Mouse (Mus musculus) hindbrain, embryonic 14.5 days (tissue): ENCODE measurements around the gene Tff2. TPM values are rescaled to one million over a fixed set of nuclear protein-coding genes. Genes with fewer than 3 reads are reported as not detected.

Experiments
- ATAC-seq: fragments of 200-750 bp; cut with Nextera tagmentation; 2 replicates; pipeline ENCODE4 v1.8.0; 2017; ENCODE audit warnings: moderate number of reproducible peaks, mild to moderate bottlenecking, moderate TSS enrichment, moderate library complexity; ENCODE audit not compliant: low FRiP score
- DNase-seq: peaks from one replicate; pipeline ENCODE4 v3.0.0-alpha.2; 2015; ENCODE audit warnings: low spot score
- H3K27ac ChIP-seq: fragments of 300-500 bp; sonication (generic); 2 replicates; pipeline ENCODE4 v1.5.1; 2014; ENCODE audit warnings: mild to moderate bottlenecking, moderate library complexity
- H3K27me3 ChIP-seq: fragments of 300-500 bp; sonication (generic); 2 replicates; pipeline ENCODE4 v1.6.1; 2014; ENCODE audit warnings: mild to moderate bottlenecking, low read length, mixed read lengths; ENCODE audit not compliant: control insufficient read depth, insufficient read depth
- H3K36me3 ChIP-seq: fragments of 300-500 bp; sonication (generic); replicated peaks from 2 replicates; pipeline ENCODE4 v1.6.1; 2014; ENCODE audit not compliant: control insufficient read depth, insufficient read depth
- H3K4me1 ChIP-seq: fragments of 300-500 bp; sonication (generic); replicated peaks from 2 replicates; pipeline ENCODE4 v1.6.1; 2014; ENCODE audit warnings: antibody characterized with exemption, low read length, mixed read lengths; ENCODE audit not compliant: control insufficient read depth, insufficient read depth
- H3K4me2 ChIP-seq: fragments of 300-500 bp; sonication (generic); replicated peaks from 2 replicates; pipeline ENCODE4 v1.6.1; 2014; ENCODE audit warnings: mild to moderate bottlenecking, moderate library complexity
- H3K4me3 ChIP-seq: fragments of 300-500 bp; sonication (generic); replicated peaks from 2 replicates; pipeline ENCODE4 v1.5.1; 2014; ENCODE audit warnings: mild to moderate bottlenecking, low read length
- H3K9ac ChIP-seq: fragments of 300-500 bp; sonication (generic); 2 replicates; pipeline ENCODE4 v1.6.1; 2014
- H3K9me3 ChIP-seq: fragments of 300-500 bp; sonication (generic); 2 replicates; pipeline ENCODE4 v1.6.1; 2016; ENCODE audit warnings: low read length; ENCODE audit not compliant: control insufficient read depth
- WGBS: fragments of 180-500 bp; shearing (Covaris S2); extraction: QIAGEN DNeasy Blood & Tissue Kit; methylation state at CpG from one replicate; pipeline ENCODE4 v1.1.7; 2014; 5-methylcytosine and 5-hydroxymethylcytosine counted together
- polyA plus RNA-seq: library from polyadenylated mRNA; unstranded; fragments of >200 nt; fragmentation: Nextera tagmentation; extraction: Ambion mirVana; gene quantifications from 2 replicates; pipeline ENCODE4 v1.2.1, GENCODE M21; 2014

Gene Tff2
- polyA plus RNA-seq, 1 experiment from 2014 or later = not detected

DNA sequence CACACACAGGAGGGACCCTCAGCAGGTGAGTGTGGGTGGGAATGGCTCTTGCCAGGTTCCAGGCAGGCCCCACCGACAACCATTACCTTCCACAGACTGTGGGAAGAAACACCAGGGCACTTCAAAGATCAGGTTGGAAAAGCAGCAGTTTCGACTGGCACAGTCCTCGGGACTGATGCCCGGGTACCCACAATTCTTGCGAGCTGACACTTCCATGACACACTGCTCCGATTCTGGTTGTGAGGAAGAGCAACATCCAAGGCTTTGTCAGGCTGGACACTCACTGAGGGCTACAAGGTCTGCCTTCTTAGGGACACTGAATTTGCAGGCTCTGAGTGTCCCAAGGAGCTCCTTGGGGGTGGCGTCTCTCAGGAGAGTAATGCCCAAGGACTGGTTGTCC, 2.0 kb downstream of the Tff2 start:
- Histone ChIP-seq H3K36me3 (no peaks in the 10 kb centered on the region), H3K4me2 (no peak overlapping the region), H3K4me3 (no peak overlapping the region), H3K27me3 (no peaks in the 10 kb centered on the region), H3K4me1 (no peaks in the 10 kb centered on the region), H3K9ac (no peak overlapping the region), H3K9me3 (no peaks in the 10 kb centered on the region), H3K27ac (no peak overlapping the region)
- ATAC-seq (no peak), DNase-seq (no peak)
- 95% methylated on average over 7 of the region's 7 CpGs for WGBS

DNA sequence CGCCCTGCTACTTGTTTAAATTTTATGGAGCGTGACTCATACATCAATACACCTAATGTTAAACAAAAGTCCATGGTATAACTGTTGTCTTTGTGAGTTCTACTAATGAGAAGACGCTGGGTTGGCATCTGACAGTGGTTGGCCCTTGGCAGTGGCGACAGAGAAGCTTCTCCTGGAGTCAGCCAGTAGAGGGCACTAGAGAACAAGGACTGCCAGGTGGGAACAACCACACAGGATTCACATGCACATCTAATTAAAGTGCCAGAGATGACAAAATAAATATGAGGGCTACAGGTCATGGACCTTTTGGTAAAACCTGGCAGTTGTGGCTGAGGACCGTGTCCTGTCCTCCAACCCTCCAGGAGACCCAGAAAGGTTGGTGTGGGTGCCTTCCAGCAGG, 5.7 kb downstream of the Tff2 start:
- H3K27ac ChIP-seq = no peak overlapping the region
- WGBS = 19% methylated on average over 5 of the region's 5 CpGs
- no peak overlapping the region for H3K4me3 ChIP-seq
- peak; percentile 87 for DNase-seq
- no peak overlapping the region for H3K9ac ChIP-seq
- H3K4me2 ChIP-seq = no peak overlapping the region
- no peaks in the 10 kb centered on the region for H3K27me3 ChIP-seq
- no peak for ATAC-seq
- no peaks in the 10 kb centered on the region for H3K9me3 ChIP-seq
- H3K36me3 ChIP-seq = no peaks in the 10 kb centered on the region
- no peaks in the 10 kb centered on the region for H3K4me1 ChIP-seq

DNA sequence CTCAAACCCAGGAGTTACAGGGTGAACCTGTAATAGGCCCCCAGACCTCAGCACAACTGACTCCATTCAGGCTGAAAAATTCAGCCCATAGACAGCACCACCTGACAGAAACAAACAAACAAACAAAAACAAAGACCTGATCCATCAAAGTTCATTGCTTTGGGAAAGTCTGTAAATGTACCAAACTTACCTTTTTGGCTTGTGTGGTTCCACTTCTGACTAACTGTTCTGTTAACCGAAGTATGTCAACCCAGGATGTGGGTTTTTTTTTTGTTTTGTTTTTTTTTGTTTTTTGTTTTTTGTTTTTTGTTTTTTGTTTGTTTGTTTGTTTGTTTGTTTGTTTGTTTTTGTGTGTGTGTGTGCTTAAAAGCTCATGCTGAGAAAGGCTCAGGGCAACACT, 7.3 kb downstream of the Tff2 start:
- Histone ChIP-seq H3K4me2 (no peak overlapping the region), H3K27ac (no peak overlapping the region), H3K9me3 (no peaks in the 10 kb centered on the region), H3K27me3 (no peaks in the 10 kb centered on the region), H3K36me3 (no peaks in the 10 kb centered on the region), H3K4me3 (no peak overlapping the region), H3K9ac (no peak overlapping the region), H3K4me1 (no peaks in the 10 kb centered on the region)
- 89% methylated on average over 1 of the region's 1 CpGs for WGBS
- no peak for ATAC-seq
- DNase-seq = no peak

DNA sequence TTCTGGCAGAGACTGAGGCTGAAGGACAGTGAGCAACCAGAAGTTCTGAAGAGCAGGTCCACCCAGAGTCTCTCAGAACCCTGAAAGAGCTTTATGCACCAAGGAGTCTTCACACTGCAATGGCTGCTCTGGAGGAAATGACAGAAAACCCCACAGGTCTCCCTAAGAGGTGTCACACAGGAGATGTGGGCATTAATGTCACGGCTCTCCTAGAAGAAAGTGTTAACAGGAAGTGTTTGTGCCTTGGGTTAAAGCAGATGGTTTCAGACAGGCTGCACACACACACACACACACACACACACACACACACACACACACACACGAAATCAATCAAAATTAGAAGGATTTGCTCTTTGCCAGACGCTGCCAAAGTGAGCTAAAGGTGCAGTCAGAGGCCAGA, 7.8 kb downstream of the Tff2 start:
- Histone ChIP-seq H3K36me3 (no peaks in the 10 kb centered on the region), H3K27me3 (no peaks in the 10 kb centered on the region), H3K4me1 (no peaks in the 10 kb centered on the region), H3K4me3 (no peak overlapping the region), H3K4me2 (no peak overlapping the region), H3K9ac (no peak overlapping the region), H3K27ac (no peak overlapping the region), H3K9me3 (no peaks in the 10 kb centered on the region)
- WGBS = 60% methylated on average over 3 of the region's 3 CpGs
- no peak for ATAC-seq
- no peak for DNase-seq

DNA sequence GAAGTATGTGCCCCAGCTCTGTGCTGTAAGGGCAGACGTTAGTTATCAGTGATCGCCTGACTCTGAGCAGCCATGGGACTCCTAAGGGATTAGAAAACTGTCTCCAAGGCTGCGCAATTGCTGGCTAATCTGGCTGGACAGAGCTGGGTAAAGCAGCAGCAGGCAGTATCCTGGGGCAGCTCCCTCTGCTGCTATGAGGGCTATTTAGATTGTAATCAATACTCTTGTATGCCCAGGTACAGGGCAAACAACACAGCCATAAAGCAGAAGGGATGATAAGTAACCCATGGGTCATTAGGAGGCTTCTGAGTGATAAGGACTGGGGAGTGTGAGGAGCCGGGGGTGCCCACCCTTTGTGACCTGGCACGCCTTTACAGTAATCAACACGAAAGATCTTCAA, 9.2 kb downstream of the Tff2 start:
- Histone ChIP-seq H3K4me1 (no peaks in the 10 kb centered on the region), H3K9me3 (no peaks in the 10 kb centered on the region), H3K4me2 (no peak overlapping the region), H3K4me3 (no peak overlapping the region), H3K27ac (no peak overlapping the region), H3K27me3 (no peaks in the 10 kb centered on the region), H3K36me3 (no peaks in the 10 kb centered on the region), H3K9ac (no peak overlapping the region)
- WGBS = 78% methylated on average over 6 of the region's 6 CpGs
- DNase-seq (no peak), ATAC-seq (no peak)

DNA sequence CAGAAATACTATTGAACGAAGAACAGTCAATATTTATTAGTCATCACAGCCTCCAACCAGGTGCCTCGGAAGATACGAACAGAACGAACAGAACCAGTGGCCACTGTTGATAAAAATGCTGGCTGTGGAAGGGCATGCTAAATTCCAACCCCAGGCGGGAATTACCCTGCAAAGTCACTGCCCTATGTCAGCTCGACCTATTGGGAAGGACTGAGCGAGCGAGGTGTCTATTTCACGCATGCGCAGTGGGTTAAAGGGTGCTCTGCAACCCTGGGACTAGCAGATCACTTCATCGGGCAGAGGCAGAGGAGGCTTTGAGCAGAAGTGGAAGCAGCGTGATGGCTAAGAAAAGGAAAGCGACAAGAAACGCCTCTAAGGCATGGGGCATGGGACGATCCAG, 10.3 kb downstream of the Tff2 start:
- no peaks in the 10 kb centered on the region for H3K27me3 ChIP-seq
- no peak overlapping the region for H3K27ac ChIP-seq
- H3K9me3 ChIP-seq = no peaks in the 10 kb centered on the region
- 84% methylated on average over 15 of the region's 15 CpGs for WGBS
- no peak overlapping the region for H3K4me2 ChIP-seq
- H3K4me1 ChIP-seq = no peaks in the 10 kb centered on the region
- H3K36me3 ChIP-seq = no peaks in the 10 kb centered on the region
- DNase-seq (no peak), ATAC-seq (no peak)
- no peak overlapping the region for H3K9ac ChIP-seq
- no peak overlapping the region for H3K4me3 ChIP-seq

DNA sequence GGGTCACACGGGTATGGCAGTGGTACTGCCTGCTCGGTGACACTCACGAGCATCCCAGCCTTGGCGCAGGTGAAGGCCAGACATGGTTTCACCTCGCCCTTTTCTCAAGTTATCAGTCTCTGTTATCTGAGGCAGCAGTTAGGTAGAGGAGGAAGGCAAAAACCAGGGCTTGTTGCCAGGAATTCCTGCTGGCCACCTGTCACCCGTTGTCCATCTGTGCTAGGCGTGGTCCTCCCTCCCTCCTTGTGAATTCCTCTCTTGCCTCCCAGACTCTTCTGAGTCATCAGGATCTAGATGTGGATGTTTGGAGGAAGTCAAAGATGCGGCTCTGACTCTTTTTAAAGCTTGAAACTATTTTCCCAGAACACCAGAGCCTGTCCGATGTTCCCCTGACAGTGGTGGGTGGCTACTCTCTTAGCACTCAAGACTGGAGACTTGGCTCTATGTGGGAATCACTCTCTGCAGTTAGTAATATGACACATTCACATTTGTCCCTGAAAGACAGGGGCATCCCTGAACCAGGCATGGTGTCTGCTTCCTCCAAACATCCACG, 12.7 kb downstream of the Tff2 start:
- Histone ChIP-seq H3K27me3 (no peaks in the 10 kb centered on the region), H3K4me2 (no peak overlapping the region), H3K36me3 (no peaks in the 10 kb centered on the region), H3K4me3 (no peak overlapping the region), H3K9me3 (no peaks in the 10 kb centered on the region), H3K4me1 (no peaks in the 10 kb centered on the region), H3K9ac (no peak overlapping the region), H3K27ac (no peak overlapping the region)
- ATAC-seq = no peak
- 84% methylated on average over 10 of the region's 10 CpGs for WGBS
- no peak for DNase-seq

DNA sequence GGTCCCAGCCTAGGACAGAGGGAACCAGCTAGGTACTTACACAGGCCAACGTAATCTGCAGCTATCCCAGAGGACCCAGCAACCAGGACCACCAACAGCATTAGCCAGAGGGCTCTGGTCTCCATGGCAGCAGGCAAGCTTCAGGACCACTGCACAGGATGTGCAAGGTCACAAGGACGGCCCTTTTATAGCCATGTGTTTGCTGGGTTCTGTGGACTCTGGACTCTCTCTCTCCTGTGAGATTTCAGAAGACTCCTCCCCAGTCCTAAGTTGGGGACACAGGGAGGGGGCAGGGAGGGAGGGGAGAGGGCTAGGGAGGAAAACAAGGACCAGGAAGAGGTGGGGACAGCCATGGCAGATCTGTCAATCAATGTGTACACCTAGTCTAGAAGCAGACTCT, 14.6 kb downstream of the Tff2 start, which contains the start of gene Tff3:
TSS of gene Tff3 (minus strand) at position 195 of the 400 bp plus-strand sequence.
- H3K36me3 ChIP-seq = no peaks in the 10 kb centered on the region
- DNase-seq = no peak
- 17% methylated on average over 2 of the region's 2 CpGs for WGBS
- H3K4me2 ChIP-seq = no peak within 1 kb of the TSS
- H3K27me3 ChIP-seq = no peaks in the 10 kb centered on the region
- no peak for ATAC-seq
- no peaks in the 10 kb centered on the region for H3K4me1 ChIP-seq
- no peak within 1 kb of the TSS for H3K9ac ChIP-seq
- H3K27ac ChIP-seq = no peak within 1 kb of the TSS
- H3K9me3 ChIP-seq = no peaks in the 10 kb centered on the region
- no peak within 1 kb of the TSS for H3K4me3 ChIP-seq

DNA sequence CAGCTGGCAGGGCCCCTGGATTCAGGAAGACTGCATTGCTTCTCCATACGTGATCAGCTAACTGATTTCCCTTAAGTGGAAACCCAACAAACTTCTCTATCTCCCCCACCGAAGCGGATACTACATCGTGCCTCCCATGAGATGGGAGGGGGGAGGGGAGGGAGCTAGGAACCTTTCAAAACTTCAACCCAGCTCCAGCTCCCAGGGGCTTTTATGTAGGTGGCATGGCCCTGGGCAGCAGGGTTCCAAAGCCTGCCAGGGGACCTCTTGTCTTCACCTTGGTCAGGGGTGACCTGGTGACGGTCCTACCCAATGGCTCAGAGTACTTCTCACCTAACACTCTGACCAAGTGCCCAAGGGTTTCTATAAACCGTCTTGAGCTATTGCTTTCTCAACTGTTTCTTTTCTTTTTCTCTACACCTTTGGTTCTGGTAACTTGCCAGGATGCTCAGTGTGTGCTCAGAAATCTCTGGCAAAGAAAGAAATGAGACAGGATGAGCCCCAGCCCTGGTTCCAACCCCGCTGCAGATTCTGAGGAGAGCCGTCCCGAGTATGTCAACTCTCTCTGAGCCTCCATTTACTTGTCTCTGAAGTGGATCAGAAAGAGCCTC, 15.3 kb downstream of the Tff2 start:
- Histone ChIP-seq H3K9me3 (no peaks in the 10 kb centered on the region), H3K9ac (no peak overlapping the region), H3K4me2 (no peak overlapping the region), H3K4me1 (no peaks in the 10 kb centered on the region), H3K27ac (no peak overlapping the region), H3K27me3 (no peaks in the 10 kb centered on the region), H3K4me3 (no peak overlapping the region), H3K36me3 (no peaks in the 10 kb centered on the region)
- DNase-seq (no peak), ATAC-seq (no peak)
- 85% methylated on average over 9 of the region's 9 CpGs for WGBS
